Mouse (Mus musculus) central nervous system, embryonic 14 days (tissue): ENCODE results near the gene Alox8. TPM values are rescaled to one million over a fixed set of nuclear protein-coding genes. Genes with fewer than 3 reads are reported as not detected.

Source experiments
- polyA plus RNA-seq: library from polyadenylated mRNA; depleted of rRNA; stranded (reverse); fragments of >200 nt; gene quantifications from 2 replicates; pipeline ENCODE4 v1.2.3, GENCODE M21; 2012; rRNA removed

Gene Alox8
- 0.02 and 0.25 TPM in 2 replicates for polyA plus RNA-seq

GRCm38 (mm10) chr11:69197743-69198142, at the start of gene Alox8:
Gene Alox8 (minus strand): TSS chr11:69197843.

GRCm38 (mm10) chr11:69236926-69237260, 39.2 kb upstream of the Alox8 start, which contains the start of gene Gucy2e:
Gene Gucy2e (minus strand): TSS chr11:69237036.

GRCm38 (mm10) chr11:69156800-69157199, 40.8 kb downstream of the Alox8 start, which contains the start of gene Alox12b:
Gene Alox12b (plus strand): TSS chr11:69156989.

Other genes with a start within 250 kb of the Alox8 start
- gene Arhgef15, start 240.4 kb downstream of the Alox8 start, polyA plus RNA-seq = 25.8 and 37.0 TPM in 2 replicates
- 2.8 and 4.0 TPM in 2 replicates for gene Slc25a35, start 229.7 kb downstream of the Alox8 start, polyA plus RNA-seq
- 28.5 and 29.6 TPM in 2 replicates for gene Rangrf, start 222.7 kb downstream of the Alox8 start, polyA plus RNA-seq
- gene Pfas, start 189.4 kb downstream of the Alox8 start, polyA plus RNA-seq = 22.2 and 22.3 TPM in 2 replicates
- 113 and 118 TPM in 2 replicates for gene Ctc1, start 181.9 kb downstream of the Alox8 start, polyA plus RNA-seq
- 64.2 and 75.8 TPM in 2 replicates for gene Aurkb, start 152.2 kb downstream of the Alox8 start, polyA plus RNA-seq
- gene Borcs6, start 138.1 kb downstream of the Alox8 start, polyA plus RNA-seq = 18.7 and 19.3 TPM in 2 replicates
- 28.7 and 30.3 TPM in 2 replicates for gene Tmem107, start 127.0 kb downstream of the Alox8 start, polyA plus RNA-seq
- gene Vamp2, start 109.4 kb downstream of the Alox8 start, polyA plus RNA-seq = 230 and 263 TPM in 2 replicates
- gene Per1, start 102.6 kb downstream of the Alox8 start, polyA plus RNA-seq = 11.7 and 14.5 TPM in 2 replicates
- gene Hes7, start 77.4 kb downstream of the Alox8 start, polyA plus RNA-seq = 0.32 and 0.58 TPM in 2 replicates
- gene 9130213A22Rik, start 75.3 kb downstream of the Alox8 start, polyA plus RNA-seq = 0.36 and 0.44 TPM in 2 replicates
- gene Aloxe3, start 71.9 kb downstream of the Alox8 start, polyA plus RNA-seq = 2.3 and 2.7 TPM in 2 replicates
- gene Alox12b, start 40.9 kb downstream of the Alox8 start, polyA plus RNA-seq = 0.11 and 0.23 TPM in 2 replicates
- gene Gucy2e, start 39.2 kb upstream of the Alox8 start, polyA plus RNA-seq = 0.18 and 0.24 TPM in 2 replicates
- gene Cntrob, start 125.9 kb upstream of the Alox8 start, polyA plus RNA-seq = 51.8 and 63.1 TPM in 2 replicates
- gene Trappc1, start 126.1 kb upstream of the Alox8 start, polyA plus RNA-seq = 148 and 155 TPM in 2 replicates
- 8.7 and 9.2 TPM in 2 replicates for gene Kcnab3, start 128.4 kb upstream of the Alox8 start, polyA plus RNA-seq
- 88.1 and 91.3 TPM in 2 replicates for gene Rnf227, start 142.6 kb upstream of the Alox8 start, polyA plus RNA-seq
- gene Chd3, start 171.6 kb upstream of the Alox8 start, polyA plus RNA-seq = 342 and 343 TPM in 2 replicates
- 103 and 106 TPM in 2 replicates for gene Naa38, start 197.6 kb upstream of the Alox8 start, polyA plus RNA-seq
- gene Cyb5d1, start 197.8 kb upstream of the Alox8 start, polyA plus RNA-seq = 32.2 and 34.2 TPM in 2 replicates
- gene Tmem88, start 200.4 kb upstream of the Alox8 start, polyA plus RNA-seq = 5.4 and 6.8 TPM in 2 replicates
- gene Kdm6b, start 215.8 kb upstream of the Alox8 start, polyA plus RNA-seq = 20.4 and 25.1 TPM in 2 replicates